Mouse (Mus musculus): ENCODE measurements around the gene Atr. TPM values are rescaled to one million over a fixed set of nuclear protein-coding genes. Genes with fewer than 3 reads are reported as not detected.

Gene Atr
- polyA plus RNA-seq, 1 experiment from 2014 or later: 15.2 TPM

Other genes starting within 250 kb of the Atr start
- gene Pcolce2, start 220.0 kb upstream of the Atr start, polyA plus RNA-seq (2015; fragmentation: Nextera tagmentation; extraction: Ambion mirVana): 8.7 and 9.3 TPM in 2 replicates
- 4.0 and 4.6 TPM in 2 replicates for gene Trpc1, start 107.2 kb upstream of the Atr start, polyA plus RNA-seq (2015; fragmentation: Nextera tagmentation; extraction: Ambion mirVana)
- gene Pls1, start 12.3 kb upstream of the Atr start, polyA plus RNA-seq (2015; fragmentation: Nextera tagmentation; extraction: Ambion mirVana): 10.2 and 10.4 TPM in 2 replicates
- 15.4 and 17.1 TPM in 2 replicates for gene Xrn1, start 97.2 kb downstream of the Atr start, polyA plus RNA-seq (2015; fragmentation: Nextera tagmentation; extraction: Ambion mirVana)

Measured in lung, embryonic 16.5 days (tissue).